Mouse (Mus musculus): ENCODE data around the gene Mecom. TPM values are rescaled to one million over a fixed set of nuclear protein-coding genes. Genes with fewer than 3 reads are reported as not detected.

The Mecom gene
- total and polyA plus RNA-seq, 3 experiments = not detected

GRCm38 (mm10) chr3:30332337-30332736 lies 215.5 kb downstream of the Mecom start:
- H3K4me2 ChIP-seq (ENCODE audit: insufficient read depth, low read depth, poor library complexity, severe bottlenecking) = no peak overlapping the region
- H3K4me3 ChIP-seq (replicated peaks in 1 of 3; ENCODE audit: low read depth in 2 of 3, low read length in 2 of 3, poor library complexity in 1 of 3) = no peak overlapping the region
- no peaks in the 10 kb centered on the region for H3K79me2 ChIP-seq (replicated peaks; ENCODE audit: control insufficient read depth, extremely low read depth, insufficient read depth, poor library complexity, severe bottlenecking)
- H3K27ac ChIP-seq (ENCODE audit: insufficient read depth, low read depth) = no peak overlapping the region
- no peaks in the 10 kb centered on the region for H3K9me3 ChIP-seq (replicated peaks; ENCODE audit: low read length)
- H3K9ac ChIP-seq (ENCODE audit: insufficient read depth, low read depth) = no peak overlapping the region
- no peak for TF ChIP-seq ZNF384 (IDR thresholded peaks at IDR 0.05; ENCODE audit: low read depth, low read length)
- no peak for TF ChIP-seq SIN3A (IDR thresholded peaks at IDR 0.05; ENCODE audit: low read length)
- no peak for TF ChIP-seq JUND (conservative IDR thresholded peaks at IDR 0.05; ENCODE audit: low read depth, low read length)
- no peak for TF ChIP-seq USF1 (IDR thresholded peaks at IDR 0.05; ENCODE audit: low read depth, low read length)
- no peak for TF ChIP-seq TCF12 (IDR thresholded peaks at IDR 0.05; ENCODE audit: low read depth, low read length)
- TF ChIP-seq RCOR1 (conservative IDR thresholded peaks at IDR 0.05; ENCODE audit: low read depth, low read length) = no peak
- no peak for TF ChIP-seq BHLHE40 (IDR thresholded peaks at IDR 0.05; ENCODE audit: low read depth, low read length)
- no peak for TF ChIP-seq E2F4 (IDR thresholded peaks at IDR 0.05; ENCODE audit: insufficient replicate concordance, low read depth, low read length)
- no peak for TF ChIP-seq GABPA (IDR thresholded peaks at IDR 0.05; ENCODE audit: insufficient replicate concordance, low read depth, low read length)
- TF ChIP-seq POLR2AphosphoS2 (IDR thresholded peaks at IDR 0.05; ENCODE audit: low read depth, low read length) = no peak
- no peak for TF ChIP-seq KAT2A (IDR thresholded peaks at IDR 0.05; ENCODE audit: insufficient replicate concordance, low read length)
- TF ChIP-seq ELF1 (IDR thresholded peaks at IDR 0.05; ENCODE audit: low read depth, low read length) = no peak
- no peak for TF ChIP-seq NELFE (IDR thresholded peaks at IDR 0.05; ENCODE audit: low read depth, low read length)
- no peak for TF ChIP-seq HCFC1 (IDR thresholded peaks at IDR 0.05; ENCODE audit: low read depth, low read length)
- TF ChIP-seq SMC3 (IDR thresholded peaks at IDR 0.05; ENCODE audit: low read depth, low read length) = no peak
- no peak for TF ChIP-seq MYC (IDR thresholded peaks at IDR 0.05; ENCODE audit: low read depth, low read length)
- H3K27me3 ChIP-seq (replicated peaks) = no peaks in the 10 kb centered on the region
- no peaks in the 10 kb centered on the region for H3K36me3 ChIP-seq (replicated peaks in 1 of 2; ENCODE audit: control insufficient read depth in 1 of 2, insufficient read depth in 1 of 2, low read length in 1 of 2)
- in situ Hi-C loops (cut with MboI; ENCODE audit: low pct_ligation_motif_present, low pct_unique_long_range_greater_than_20kb, low sequenced_read_pairs) = no loop called here
- dilution Hi-C loops (cut with MboI; ENCODE audit: extremely low pct_ligation_motif_present, extremely low pct_unique_long_range_greater_than_20kb, low sequenced_read_pairs) = no loop called here
- H3K4me1 ChIP-seq (ENCODE audit: control insufficient read depth in 1 of 2, insufficient read depth in 2 of 2) = no peaks in the 10 kb centered on the region
- no peak for DNase-seq (ENCODE audit: extremely low read depth)

- Histone ChIP-seq H3K9me3 (replicated peaks; ENCODE audit: low read length) (no peaks in the 10 kb centered on the region), H3K4me3 (replicated peaks in 1 of 3; ENCODE audit: low read depth in 2 of 3, low read length in 2 of 3, poor library complexity in 1 of 3) (no peak overlapping the region), H3K4me1 (ENCODE audit: control insufficient read depth in 1 of 2, insufficient read depth in 2 of 2) (peaks cover 0 to 3% of the 10 kb centered on the region in 2 experiments; a peak in 1 of 4 replicates), H3K4me2 (ENCODE audit: insufficient read depth, low read depth, poor library complexity, severe bottlenecking) (no peak overlapping the region), H3K9ac (ENCODE audit: insufficient read depth, low read depth) (no peak overlapping the region), H3K27me3 (replicated peaks) (no peaks in the 10 kb centered on the region), H3K79me2 (replicated peaks; ENCODE audit: control insufficient read depth, extremely low read depth, insufficient read depth, poor library complexity, severe bottlenecking) (no peaks in the 10 kb centered on the region), H3K27ac (ENCODE audit: insufficient read depth, low read depth) (no peak overlapping the region), H3K36me3 (replicated peaks in 1 of 2; ENCODE audit: control insufficient read depth in 1 of 2, insufficient read depth in 1 of 2, low read length in 1 of 2) (no peaks in the 10 kb centered on the region)
- in situ Hi-C loops (cut with MboI; ENCODE audit: low pct_ligation_motif_present, low pct_unique_long_range_greater_than_20kb, low sequenced_read_pairs) = no loop called here
- no peak for DNase-seq (ENCODE audit: extremely low read depth)
- dilution Hi-C loops (cut with MboI; ENCODE audit: extremely low pct_ligation_motif_present, extremely low pct_unique_long_range_greater_than_20kb, low sequenced_read_pairs) = no loop called here
- no peak for TF ChIP-seq POLR2AphosphoS2 (IDR thresholded peaks at IDR 0.05; ENCODE audit: low read depth, low read length)
- no peak for TF ChIP-seq ZKSCAN1 (IDR thresholded peaks at IDR 0.05; ENCODE audit: borderline replicate concordance, low read depth, low read length)
These were observed 217.3 kb downstream of the Mecom start for GRCm38 (mm10) chr3:30330476-30330875.

All from CH12.LX (cell line).